Mouse (Mus musculus) small intestine, adult 2 months (tissue): Measurements from ENCODE around the gene Tbcc. TPM values are rescaled to one million over a fixed set of nuclear protein-coding genes. Genes with fewer than 3 reads are reported as not detected.

Experiments
- H3K27ac ChIP-seq: fragments of 200-500 bp; 2 replicates; pipeline ENCODE4 v1.5.1; 2012; ENCODE audit warnings: low read depth, low read length, control low read depth, inconsistent platforms; ENCODE audit not compliant: insufficient read depth
- H3K27me3 ChIP-seq: fragments of 200-500 bp; 2 replicates; pipeline ENCODE4 v1.6.1; 2012; ENCODE audit warnings: mild to moderate bottlenecking, moderate library complexity, low read length, inconsistent platforms; ENCODE audit not compliant: control insufficient read depth, insufficient read depth
- H3K36me3 ChIP-seq: fragments of 200-500 bp; 2 replicates; pipeline ENCODE4 v1.6.1; 2012; ENCODE audit warnings: mild to moderate bottlenecking, low read length, control low read depth, inconsistent platforms; ENCODE audit not compliant: control insufficient read depth, insufficient read depth
- H3K4me1 ChIP-seq: fragments of 200-500 bp; 2 replicates; pipeline ENCODE4 v1.6.1; 2012; ENCODE audit warnings: low read length, inconsistent platforms, mixed read lengths; ENCODE audit not compliant: control insufficient read depth, insufficient read depth, insufficient read length
- H3K4me3 ChIP-seq: fragments of 200-500 bp; 2 replicates; pipeline ENCODE4 v1.5.1; 2012; ENCODE audit warnings: low read depth, mild to moderate bottlenecking, control low read depth, inconsistent platforms, low read length, moderate library complexity
- CTCF ChIP-seq: fragments of 200-500 bp; IDR thresholded peaks from 2 replicates; pipeline ENCODE4 v1.5.1; 2012; ENCODE audit warnings: low read depth, mild to moderate bottlenecking, control low read depth, inconsistent platforms, low read length, moderate library complexity, mixed read lengths; ENCODE audit not compliant: insufficient replicate concordance, insufficient read length; ENCODE audit errors: extremely low read depth
- POLR2A ChIP-seq: fragments of 200-500 bp; IDR thresholded peaks from 2 replicates; pipeline ENCODE4 v1.6.1; 2012; ENCODE audit warnings: low read depth, mild to moderate bottlenecking, control low read depth, inconsistent platforms, low read length, moderate library complexity
- WGBS: fragments of 180-500 bp; shearing (Covaris S2); methylation state at CpG from one replicate; pipeline ENCODE4 v1.1.7; 2018; 5-methylcytosine and 5-hydroxymethylcytosine counted together
- polyA plus RNA-seq: library from polyadenylated mRNA; depleted of rRNA; stranded (reverse); fragments of >200 nt; gene quantifications from 2 replicates; pipeline ENCODE4 v1.2.3, GENCODE M21; 2012

Gene Tbcc
- polyA plus RNA-seq, 1 experiment: 29.0 TPM

DNA sequence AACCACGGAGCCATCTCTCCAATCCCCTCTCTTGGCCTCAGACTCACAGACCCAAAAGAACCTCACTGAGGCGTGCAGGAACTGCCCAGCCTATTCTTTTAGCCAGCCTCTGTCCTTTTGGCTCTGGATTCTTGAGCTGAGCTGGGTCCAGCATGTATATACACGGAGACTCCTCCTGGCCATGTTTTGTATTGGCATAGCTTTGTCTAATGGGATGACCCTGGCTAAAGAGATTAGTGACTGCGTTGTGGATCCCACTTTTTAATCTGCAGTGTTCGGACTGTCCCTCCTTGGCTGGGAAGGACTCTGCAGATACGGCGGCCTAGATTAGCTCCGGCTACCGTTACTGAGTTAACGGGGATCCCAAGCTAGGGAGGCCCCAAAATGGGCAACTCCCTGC lies 19.7 kb downstream of the Tbcc start, which contains the start of gene Prph2:
Prph2 (plus strand) TSS at position 274 of the 400 bp plus-strand sequence.
- Histone ChIP-seq H3K4me1 (no peaks in the 10 kb centered on the region), H3K4me3 (no peak within 1 kb of the TSS), H3K36me3 (no peaks in the 10 kb centered on the region), H3K27me3 (no peaks in the 10 kb centered on the region), H3K27ac (no peak within 1 kb of the TSS)
- TF ChIP-seq CTCF (no peak), POLR2A (no peak)
- WGBS: 85% methylated on average over 10 of the region's 10 CpGs

- Histone ChIP-seq H3K4me3 (no peak overlapping the region), H3K27me3 (no peaks in the 10 kb centered on the region), H3K4me1 (no peaks in the 10 kb centered on the region), H3K36me3 (no peaks in the 10 kb centered on the region), H3K27ac (no peak overlapping the region)
- 43% methylated on average over 6 of the region's 6 CpGs for WGBS
- TF ChIP-seq POLR2A: no peak
- no peak for TF ChIP-seq CTCF
Observed at GRCm38 (mm10) chr17:46912331-46912730, 21.8 kb downstream of the Tbcc start.

- no peaks in the 10 kb centered on the region for H3K4me1 ChIP-seq
- no peak overlapping the region for H3K4me3 ChIP-seq
- no peak overlapping the region for H3K27ac ChIP-seq
- no peaks in the 10 kb centered on the region for H3K27me3 ChIP-seq
- WGBS: 31% methylated on average over 3 of the region's 3 CpGs
- TF ChIP-seq POLR2A: no peak
- no peak for TF ChIP-seq CTCF
- H3K36me3 ChIP-seq: no peaks in the 10 kb centered on the region
Observed at GRCm38 (mm10) chr17:46915129-46915528, 24.6 kb downstream of the Tbcc start.

DNA sequence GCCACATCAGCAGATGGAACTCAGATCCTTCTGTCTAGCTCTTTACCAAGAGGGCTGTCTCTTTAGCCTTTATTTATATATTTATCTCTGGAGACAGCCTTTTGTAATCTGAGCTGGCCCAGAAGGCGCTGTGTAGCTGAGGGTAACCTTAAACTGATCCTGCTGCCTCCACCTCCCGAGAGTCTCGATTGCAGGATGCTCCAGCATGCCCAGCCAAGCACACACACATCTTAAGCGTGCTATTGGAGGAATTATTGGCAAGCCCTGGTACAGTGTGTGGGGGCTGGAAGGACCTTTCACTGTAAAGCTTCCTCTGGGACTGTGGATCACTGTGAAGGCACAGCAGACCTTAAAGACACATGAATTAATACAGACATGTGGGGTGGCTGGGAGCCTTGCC lies 28.5 kb downstream of the Tbcc start:
- TF ChIP-seq POLR2A (no peak), CTCF (no peak)
- WGBS: 41% methylated on average over 4 of the region's 4 CpGs

GRCm38 (mm10) chr17:46920855-46921254 lies 30.4 kb downstream of the Tbcc start:
- no peak for TF ChIP-seq CTCF
- TF ChIP-seq POLR2A: no peak
- 55% methylated on average over 6 of the region's 6 CpGs for WGBS
- Histone ChIP-seq H3K4me1 (no peaks in the 10 kb centered on the region), H3K4me3 (no peak overlapping the region), H3K27ac (no peak overlapping the region), H3K27me3 (no peaks in the 10 kb centered on the region), H3K36me3 (no peaks in the 10 kb centered on the region)

More for the DNA sequence above, 28.5 kb downstream of the Tbcc start:
- H3K27me3 ChIP-seq: no peaks in the 10 kb centered on the region
- H3K36me3 ChIP-seq: no peaks in the 10 kb centered on the region
- no peak overlapping the region for H3K27ac ChIP-seq
- H3K4me1 ChIP-seq: no peaks in the 10 kb centered on the region
- no peak overlapping the region for H3K4me3 ChIP-seq

DNA sequence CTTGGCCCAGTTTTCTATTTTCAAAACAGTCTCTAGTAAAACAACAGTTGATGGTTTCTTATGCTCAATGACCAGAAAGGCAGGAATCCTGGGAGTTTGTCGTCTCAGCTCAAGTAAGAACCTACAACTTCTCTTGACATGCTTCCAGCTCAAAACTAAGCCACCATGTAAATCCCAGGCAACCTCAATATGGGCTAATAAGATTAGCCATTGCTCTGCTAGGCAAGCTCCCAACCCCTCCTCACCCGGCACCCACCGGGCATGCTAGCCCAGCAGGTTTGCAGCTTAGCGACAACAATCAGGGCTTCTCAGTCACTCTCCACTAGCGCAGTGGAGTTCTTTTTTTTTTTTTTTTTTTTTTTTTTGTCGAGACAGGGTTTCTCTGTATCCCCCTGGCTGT lies 35.7 kb downstream of the Tbcc start:
- H3K27me3 ChIP-seq: no peaks in the 10 kb centered on the region
- TF ChIP-seq CTCF (no peak), POLR2A (no peak)
- 62% methylated on average over 6 of the region's 6 CpGs for WGBS
- no peak overlapping the region for H3K27ac ChIP-seq
- peaks cover 10% of the 10 kb centered on the region for H3K36me3 ChIP-seq
- no peak overlapping the region for H3K4me3 ChIP-seq
- H3K4me1 ChIP-seq: no peaks in the 10 kb centered on the region

- Histone ChIP-seq H3K27ac (no peak overlapping the region), H3K27me3 (no peaks in the 10 kb centered on the region), H3K36me3 (peaks cover 17% of the 10 kb centered on the region), H3K4me1 (no peaks in the 10 kb centered on the region), H3K4me3 (no peak overlapping the region)
- WGBS: 61% methylated on average over 3 of the region's 3 CpGs
- TF ChIP-seq CTCF (no peak), POLR2A (no peak)
Observed at GRCm38 (mm10) chr17:46926941-46927340, 36.5 kb downstream of the Tbcc start.
